Mouse (Mus musculus): ENCODE measurements at regions not wholly inside any gene's neighbourhood (a gene's known extent, or its start where the extent isn't known, plus 50 kb on each side); places are given as distances from the start of the nearest gene placed in this dataset.
"Not testable (repeated sequence)": the region's sequence is repeated elsewhere in the genome, so short reads cannot be mapped to it uniquely, and the experiment has no call there.

GRCm38 (mm10) chr12:19125541-19125940 lies 611.2 kb downstream of the 5730507C01Rik start:
- DNase-seq = no peak

DNA sequence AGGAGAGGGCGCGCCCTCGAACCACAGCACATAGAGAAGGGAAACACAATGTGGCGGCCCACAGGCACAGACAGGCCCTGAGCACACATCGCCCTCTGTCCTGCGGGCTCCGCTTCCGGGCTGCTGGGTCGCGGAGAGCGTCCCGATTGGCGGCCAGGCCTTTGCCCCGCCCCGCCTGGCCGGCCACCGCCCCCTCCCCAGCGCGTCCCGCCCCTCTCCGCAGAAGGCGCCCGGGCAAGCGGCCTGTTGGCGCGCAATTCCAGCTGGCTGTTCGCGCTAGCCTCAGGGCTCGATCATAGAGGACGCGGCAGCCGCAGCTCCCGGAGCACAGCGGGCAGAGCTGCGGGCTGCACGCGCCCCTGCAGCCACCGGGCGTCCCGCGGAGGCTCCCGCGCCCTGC lies 661.3 kb downstream of the 5730507C01Rik start:
- peak; percentile 4 for DNase-seq

DNA sequence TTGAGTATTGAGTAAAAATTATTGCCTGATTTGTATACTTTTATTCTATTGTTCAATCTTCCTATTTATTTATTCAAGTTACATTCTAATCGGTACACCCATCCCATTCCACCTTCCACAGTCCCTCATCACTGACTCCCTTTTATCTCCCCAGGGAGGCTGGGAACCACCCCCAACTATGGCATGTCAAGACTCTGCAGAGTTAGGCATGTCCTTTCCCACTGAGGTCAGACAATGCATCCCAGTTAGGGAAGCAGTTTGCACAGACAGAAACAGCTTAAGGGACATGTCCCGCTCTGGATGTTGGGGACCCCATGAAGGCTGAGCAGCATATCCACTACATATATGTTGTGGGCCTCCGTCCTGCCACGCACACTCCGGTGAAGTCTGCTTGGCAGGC lies 678.1 kb downstream of the 5730507C01Rik start:
- DNase-seq = no peak

- not testable (repeated sequence) for DNase-seq
These were observed 678.7 kb downstream of the 5730507C01Rik start for GRCm38 (mm10) chr12:19193041-19193440.

DNA sequence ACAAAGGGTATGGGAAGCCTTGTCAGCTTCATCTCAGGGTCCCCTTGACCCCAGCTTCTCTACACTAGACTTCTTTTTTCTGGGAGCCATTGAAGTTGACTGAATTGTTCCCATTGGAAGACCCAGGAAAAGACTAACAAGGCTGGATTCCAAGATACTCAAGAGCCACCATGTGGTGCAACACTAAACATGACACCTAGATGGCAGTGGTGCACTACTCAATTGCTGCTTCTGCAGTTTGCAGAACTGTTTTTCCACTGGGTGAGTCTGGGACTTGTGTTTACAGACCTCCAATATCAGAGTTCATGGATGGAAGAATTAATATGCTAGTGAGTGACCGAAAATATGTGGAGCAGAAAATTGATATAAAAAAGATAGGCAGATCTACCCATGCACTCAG lies 709.7 kb downstream of the 5730507C01Rik start:
- not testable (repeated sequence) for DNase-seq

DNA sequence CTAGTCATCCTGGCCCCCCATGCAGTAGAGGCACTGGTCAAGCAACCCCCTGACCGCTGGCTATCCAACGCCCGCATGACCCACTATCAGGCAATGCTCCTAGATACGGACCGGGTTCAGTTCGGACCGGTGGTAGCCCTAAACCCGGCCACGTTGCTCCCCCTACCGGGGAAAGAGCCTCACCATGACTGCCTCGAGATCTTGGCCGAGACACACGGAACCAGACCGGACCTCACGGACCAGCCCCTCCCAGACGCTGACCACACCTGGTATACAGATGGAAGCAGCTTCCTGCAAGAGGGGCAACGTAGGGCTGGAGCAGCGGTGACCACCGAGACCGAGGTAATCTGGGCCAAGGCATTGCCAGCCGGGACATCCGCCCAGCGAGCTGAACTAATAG lies 707.6 kb upstream of the Gm21863 start:
- DNase-seq = peak; percentile 39

DNA sequence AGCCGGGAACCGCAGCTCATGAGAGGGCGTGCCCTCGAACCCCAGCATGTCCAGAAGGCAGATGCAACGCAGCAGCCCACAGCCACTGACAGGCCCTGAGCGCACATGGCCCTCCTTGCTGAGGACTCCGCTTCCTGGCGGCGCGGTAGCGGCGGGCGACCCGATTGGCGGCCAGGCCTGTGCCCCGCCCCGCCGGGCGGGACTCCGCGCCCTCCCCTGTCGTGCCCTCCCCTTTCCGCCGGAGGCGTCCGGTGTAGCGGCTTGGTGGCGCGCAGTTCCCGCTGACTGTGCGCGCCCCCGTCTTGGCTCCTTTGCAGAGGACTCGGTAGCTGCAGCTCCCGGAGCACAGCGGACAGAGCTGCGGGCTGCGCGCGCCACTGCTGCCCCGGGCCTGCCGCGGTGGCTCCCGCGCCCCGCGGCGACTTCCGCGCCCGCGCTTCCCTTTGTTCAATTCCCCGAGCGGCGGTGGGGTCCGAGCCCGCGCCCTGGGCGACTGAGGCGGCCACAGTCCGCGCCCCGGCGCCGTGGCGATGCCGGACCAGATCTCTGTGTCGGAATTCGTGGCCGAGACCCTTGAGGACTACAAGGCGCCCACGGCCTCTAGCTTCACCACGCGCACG lies 665.9 kb upstream of the Gm21863 start:
- peak; percentile 60 for DNase-seq

- DNase-seq = not testable (repeated sequence)
These were observed 665.3 kb upstream of the Gm21863 start for GRCm38 (mm10) chr12:19289038-19289437.

GRCm38 (mm10) chr12:19292068-19292770 lies 662.1 kb upstream of the Gm21863 start:
- not testable (repeated sequence) for DNase-seq

Data from kidney, postnatal 14 days (tissue).